Mouse (Mus musculus) 416B (cell line): ENCODE measurements at regions not wholly inside any gene's neighbourhood (a gene's known extent, or its start where the extent isn't known, plus 50 kb on each side); places are given as distances from the start of the nearest gene placed in this dataset.

Source experiments
- DNase-seq: peaks from one replicate; pipeline ENCODE4 v3.0.0; 2011; ENCODE audit warnings: low read depth

DNA sequence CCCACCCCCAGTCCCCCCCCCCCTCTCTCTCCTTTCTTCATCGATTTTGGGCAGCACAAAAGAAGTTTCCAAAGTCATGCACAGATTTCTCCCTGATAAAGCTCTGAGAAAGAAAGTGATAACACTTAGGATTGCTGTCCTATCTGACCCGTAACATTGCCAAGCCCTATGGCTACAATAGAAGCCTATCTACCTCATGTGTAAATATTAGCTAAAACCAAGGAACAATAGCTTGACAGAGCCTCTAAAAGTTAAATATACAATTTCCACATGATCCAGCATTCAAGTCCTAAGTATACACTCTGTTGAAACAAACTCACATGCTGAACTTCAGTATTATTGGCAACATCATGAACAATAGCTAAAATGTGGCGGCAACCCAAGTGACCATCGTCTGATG is 864.9 kb downstream of the Efnb2 start:
- DNase-seq = no peak

DNA sequence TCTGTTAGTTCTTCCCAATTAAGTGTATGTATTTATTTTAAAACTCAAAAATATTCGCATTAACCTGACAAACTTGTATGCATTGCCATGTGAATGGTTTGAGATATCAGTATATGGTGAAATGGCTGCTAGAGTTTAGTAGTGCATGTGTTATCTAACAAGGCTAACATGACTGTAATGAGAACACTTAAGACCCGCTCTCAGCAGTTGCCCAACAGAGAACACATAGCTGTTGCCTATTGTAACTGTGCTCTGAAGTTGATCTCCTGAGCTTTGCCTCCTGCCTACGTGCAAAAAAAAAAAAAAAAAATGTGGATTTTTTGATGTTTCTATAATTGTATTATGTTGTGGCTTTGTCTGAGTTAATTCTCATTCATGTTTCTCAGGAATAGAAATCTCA is 897.2 kb downstream of the Efnb2 start:
- no peak for DNase-seq

DNA sequence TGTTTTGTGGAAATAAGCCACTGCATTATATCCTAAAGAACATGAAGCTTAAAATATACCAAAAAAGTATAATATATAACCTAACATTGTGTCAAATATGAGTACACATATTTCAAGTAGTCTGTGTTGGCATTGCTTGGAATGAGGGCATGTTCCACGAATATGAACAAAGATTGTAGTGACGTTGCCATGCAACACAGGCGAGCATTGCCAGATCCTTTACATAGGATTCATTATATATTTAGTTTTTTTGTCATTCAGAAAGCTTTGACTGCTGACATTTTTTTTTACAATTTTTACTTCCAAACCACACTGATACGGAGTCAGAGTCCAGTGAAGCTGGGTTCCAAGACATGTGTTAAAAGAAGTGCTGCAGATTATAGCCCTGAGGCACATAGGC is 900.1 kb downstream of the Efnb2 start:
- no peak for DNase-seq

DNA sequence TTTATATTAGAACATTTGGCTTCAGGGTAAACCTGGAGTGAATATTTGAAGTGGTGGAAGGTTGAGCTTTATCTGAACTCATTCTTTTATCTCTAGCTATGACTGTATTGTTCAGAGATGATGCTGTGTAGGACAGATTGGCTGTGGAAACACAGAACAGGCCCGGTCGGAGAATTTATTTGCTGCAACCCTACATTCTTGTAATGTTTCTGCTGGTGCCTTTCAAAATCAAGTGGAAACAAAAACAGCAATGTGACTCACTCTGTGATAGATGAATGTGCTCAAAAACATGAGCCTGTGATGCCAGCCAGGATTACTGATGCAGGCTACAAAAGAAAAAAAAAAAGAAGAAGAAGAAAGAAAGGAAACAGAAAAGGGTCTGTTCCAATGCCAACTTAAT is 928.3 kb downstream of the Efnb2 start:
- no peak for DNase-seq

DNA sequence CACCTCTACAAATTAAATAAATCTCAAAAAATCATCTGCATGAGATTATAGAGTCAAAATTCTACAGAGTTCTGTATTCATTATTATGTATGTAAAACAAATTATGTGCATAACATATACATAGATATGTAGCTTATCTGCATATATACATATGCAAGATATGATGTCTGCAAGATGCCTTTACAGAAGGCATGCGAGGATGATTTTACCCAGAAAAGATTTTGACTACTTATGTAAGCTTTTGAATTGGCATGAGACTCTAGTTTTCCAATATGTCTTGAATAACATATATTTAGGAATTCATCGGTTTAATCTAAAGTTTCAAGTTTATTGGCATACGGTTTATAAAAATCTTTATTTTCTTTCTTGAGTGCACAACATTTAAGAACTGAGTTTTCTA is 939.2 kb downstream of the Efnb2 start:
- no peak for DNase-seq

DNA sequence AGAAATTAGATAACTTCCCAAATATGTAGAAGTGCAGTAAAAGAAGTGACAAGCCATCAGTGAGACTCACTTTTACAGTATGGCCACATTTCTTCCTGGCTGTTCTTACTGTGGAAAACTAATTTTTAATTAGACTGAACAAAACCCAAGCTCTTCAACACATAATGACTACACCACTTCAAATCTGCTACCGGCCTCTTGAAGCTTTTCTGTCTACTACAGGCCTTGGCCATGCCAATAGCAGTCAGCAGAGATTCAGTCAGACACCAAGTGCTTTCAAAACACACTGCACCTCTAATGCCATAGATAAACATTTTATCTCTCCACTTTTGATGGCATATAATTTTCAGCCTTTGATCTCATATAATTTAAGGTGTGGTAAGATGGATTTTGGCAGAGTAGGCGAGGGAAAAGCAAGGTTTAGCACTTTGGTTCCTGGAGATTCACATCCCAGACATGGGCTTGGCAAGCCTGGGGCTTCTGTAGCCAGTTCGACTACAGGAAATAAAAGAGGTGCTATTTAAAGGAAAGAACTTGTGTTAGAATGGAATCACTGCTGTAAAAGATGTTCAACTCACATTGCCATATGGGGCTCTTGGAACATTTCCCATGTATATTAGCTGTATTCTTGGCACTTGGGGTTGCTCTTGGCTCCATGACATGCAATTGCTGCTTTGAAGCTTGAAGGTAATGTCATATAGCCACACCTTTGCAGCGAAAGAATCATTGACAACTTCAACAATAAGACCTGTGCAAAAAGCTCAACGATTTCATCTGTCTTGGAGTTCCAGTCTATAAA is 941.9 kb downstream of the Efnb2 start:
- DNase-seq = no peak

DNA sequence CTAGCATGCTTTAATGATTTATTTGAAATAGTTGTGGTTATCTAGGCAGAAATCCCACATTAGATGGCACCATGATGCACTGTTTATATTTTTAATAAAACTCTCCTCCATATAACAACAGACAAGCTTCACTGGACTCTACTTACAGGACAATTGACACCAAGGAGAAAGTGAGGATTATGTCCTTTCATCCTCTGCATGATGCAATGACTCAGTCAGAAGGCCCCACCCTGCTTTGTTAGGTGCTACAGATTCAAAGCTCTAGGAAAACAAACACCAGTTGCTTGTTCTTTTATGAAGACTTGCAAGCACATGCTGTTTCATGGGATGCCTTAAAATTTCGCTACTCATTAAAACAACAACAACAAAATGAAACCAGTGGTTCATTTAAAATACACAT is 950.3 kb downstream of the Efnb2 start:
- DNase-seq = no peak

DNA sequence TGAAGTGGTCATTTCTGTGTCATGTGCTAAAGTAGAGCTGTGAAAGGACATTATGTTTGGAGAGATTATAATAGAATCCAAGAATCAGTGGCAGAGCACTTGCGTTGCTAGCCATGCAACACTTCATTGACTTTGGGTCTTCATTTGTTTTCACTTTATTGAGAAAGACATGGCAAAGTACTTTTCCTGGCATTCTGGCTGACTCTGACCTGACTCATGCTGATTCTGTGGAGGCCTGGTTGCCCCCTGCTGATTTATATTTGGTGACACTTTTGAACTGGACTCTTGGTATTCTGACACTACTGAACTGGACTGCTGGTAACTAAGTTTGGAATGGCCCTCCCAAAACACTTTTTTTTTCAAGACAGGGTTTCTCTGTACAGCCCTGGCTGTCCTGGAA is 951.6 kb downstream of the Efnb2 start:
- no peak for DNase-seq

DNA sequence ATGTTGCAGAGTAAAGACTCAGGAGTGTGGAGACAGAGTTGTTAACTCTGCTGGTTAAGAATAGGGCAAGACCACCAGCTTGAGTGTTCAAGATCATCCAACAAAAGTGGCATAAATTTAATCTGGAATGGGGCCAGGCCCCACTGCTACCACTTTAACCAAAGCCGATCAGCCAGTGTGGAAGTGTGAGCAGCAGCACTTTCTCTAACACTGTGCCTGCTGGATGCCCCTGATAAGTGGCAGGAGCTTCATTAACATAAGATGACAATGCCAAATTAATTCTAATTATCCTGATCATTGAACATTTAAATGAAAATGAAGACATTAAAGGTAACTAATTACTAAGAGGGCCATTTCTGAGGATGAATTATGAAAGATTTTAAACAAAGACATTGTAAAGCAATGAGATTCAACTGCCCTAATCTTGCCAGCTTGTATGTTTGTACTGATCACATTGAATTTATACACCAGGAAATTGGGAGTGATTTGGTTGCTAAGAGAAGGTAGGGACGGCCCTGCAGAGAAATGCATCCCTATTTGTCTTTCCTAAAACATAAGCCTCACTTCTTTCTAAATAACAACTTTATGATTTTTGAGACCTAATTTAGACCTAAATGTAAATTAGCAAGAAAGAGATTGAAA is 969.6 kb downstream of the Efnb2 start:
- no peak for DNase-seq

DNA sequence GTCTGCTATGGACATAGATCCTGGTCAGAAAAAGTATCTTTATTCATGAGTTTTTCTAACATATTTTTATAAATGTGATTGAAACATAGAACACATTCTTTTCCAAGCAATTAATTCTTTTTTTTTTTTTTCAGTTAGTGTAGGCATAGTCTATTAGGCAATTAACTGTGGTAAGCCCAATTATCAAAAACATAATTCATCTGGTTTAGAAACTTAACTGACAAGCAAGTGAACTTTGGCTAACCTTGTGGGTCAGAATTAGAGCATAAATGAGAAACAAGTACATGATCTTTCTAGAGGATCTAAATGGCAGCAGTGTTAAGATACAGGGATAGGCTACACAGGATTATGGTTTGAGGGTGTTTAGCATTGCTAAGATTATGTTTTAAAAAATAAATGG is 1007.2 kb downstream of the Efnb2 start:
- DNase-seq = no peak
